Mouse (Mus musculus): Measurements from ENCODE around the gene Mrm1.
"Not testable (repeated sequence)": the region's sequence is repeated elsewhere in the genome, so short reads cannot be mapped to it uniquely, and the experiment has no call there.

The Mrm1 gene

GRCm38 (mm10) chr11:84818961-84819692 lies at the start of gene Mrm1:
Gene Mrm1 (minus strand): TSS chr11:84819515.
- DNase-seq = peak; percentile 94

- no peak for DNase-seq
Observed at GRCm38 (mm10) chr11:84868786-84869259, 49.5 kb upstream of the Mrm1 start.

- DNase-seq = no peak
Observed at GRCm38 (mm10) chr11:84867586-84867985, 48.3 kb upstream of the Mrm1 start.

GRCm38 (mm10) chr11:84865268-84865667 lies 46.0 kb upstream of the Mrm1 start:
- no peak for DNase-seq

- DNase-seq = no peak
Observed at GRCm38 (mm10) chr11:84855285-84855684, 36.0 kb upstream of the Mrm1 start.

GRCm38 (mm10) chr11:84847475-84848090 lies 28.3 kb upstream of the Mrm1 start:
- DNase-seq = no peak

GRCm38 (mm10) chr11:84846741-84847474 lies 27.6 kb upstream of the Mrm1 start:
- no peak for DNase-seq

- no peak for DNase-seq
Observed at GRCm38 (mm10) chr11:84839330-84839729, 20.0 kb upstream of the Mrm1 start.

- DNase-seq = not testable (repeated sequence)
Observed at GRCm38 (mm10) chr11:84829495-84829894, 10.2 kb upstream of the Mrm1 start.

- peak; percentile 90 for DNase-seq
Observed at GRCm38 (mm10) chr11:84828516-84829399, 9.4 kb upstream of the Mrm1 start, which contains the start of gene Dhrs11. Gene Dhrs11 (minus strand): TSS chr11:84828994.

- no peak for DNase-seq
Observed at GRCm38 (mm10) chr11:84827901-84828503, 8.7 kb upstream of the Mrm1 start.

- DNase-seq = no peak
Observed at GRCm38 (mm10) chr11:84827492-84827891, 8.2 kb upstream of the Mrm1 start.

GRCm38 (mm10) chr11:84826185-84826584 lies 6.9 kb upstream of the Mrm1 start:
- DNase-seq = peak; percentile 51

GRCm38 (mm10) chr11:84825261-84825807 lies 6.0 kb upstream of the Mrm1 start:
- DNase-seq = no peak

GRCm38 (mm10) chr11:84823484-84823897 lies 4.2 kb upstream of the Mrm1 start:
- DNase-seq = no peak

GRCm38 (mm10) chr11:84822487-84822886 lies 3.2 kb upstream of the Mrm1 start:
- DNase-seq = no peak

GRCm38 (mm10) chr11:84821131-84821770 lies 1.9 kb upstream of the Mrm1 start:
- DNase-seq = no peak

GRCm38 (mm10) chr11:84818085-84818960 lies 992 bp downstream of the Mrm1 start:
- peak; percentile 59 for DNase-seq

- DNase-seq = peak; percentile 60
Observed at GRCm38 (mm10) chr11:84817362-84817761, 2.0 kb downstream of the Mrm1 start.
